Mouse (Mus musculus): ENCODE measurements at regions not wholly inside any gene's neighbourhood (a gene's known extent, or its start where the extent isn't known, plus 50 kb on each side); places are given as distances from the start of the nearest gene placed in this dataset.
A peak's percentile ranks its signal among the peaks of the same experiment; 100 is the strongest.

DNA sequence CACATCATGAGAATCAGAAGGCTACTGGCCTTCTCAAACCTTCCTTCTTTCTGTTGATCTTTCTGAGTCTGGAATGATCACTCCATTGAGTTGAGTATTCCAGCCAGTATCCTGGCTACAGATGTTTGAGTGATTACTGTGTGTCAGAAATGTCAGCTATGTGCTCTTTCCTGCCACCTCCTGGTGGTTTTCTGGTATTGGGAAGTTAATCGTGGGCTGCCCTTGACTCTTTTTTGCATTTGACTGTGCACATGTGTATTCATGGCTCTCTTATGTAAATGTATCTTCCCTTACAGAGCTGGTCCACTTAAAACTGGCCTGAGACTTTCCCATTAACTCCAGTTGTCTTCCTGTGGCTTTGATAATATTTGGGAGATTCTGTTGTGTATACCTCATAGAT lies 86.6 kb upstream of the Vmn1r26 start:
- DNase-seq (ENCODE audit: low read depth, low spot score) (no peak), ATAC-seq (peak; percentile 47)
- POLR2A ChIA-PET: no interaction called here
- H3K27me3 ChIP-seq: no peaks in the 10 kb centered on the region
- CTCF ChIA-PET: no interaction called here
- in situ Hi-C loops (cut with MboI; ENCODE audit: low pct_unique_long_range_greater_than_20kb): no loop called here
- TF ChIP-seq CTCF (IDR thresholded peaks at IDR 0.05): peak; percentile 30

Data from Patski (cell line).